Mouse (Mus musculus) CD4-positive, CD25-positive, alpha-beta regulatory T cell, adult 4 months (primary cell): ENCODE results near the gene Rbm20. TPM values are rescaled to one million over a fixed set of nuclear protein-coding genes. Genes with fewer than 3 reads are reported as not detected.

Source experiments
- ATAC-seq: one replicate; pipeline ENCODE4 v1.8.0; 2017
- polyA plus RNA-seq, 2 experiments: library from polyadenylated mRNA; unstranded; fragments of 100-300 nt; shearing (Covaris generic); gene quantifications; one replicate each; pipeline ENCODE4 v1.2.1; 2017

Gene Rbm20
- polyA plus RNA-seq, 2 experiments from 2014 or later = 0.17 to 0.32 TPM

- no peak for ATAC-seq
Observed at GRCm38 (mm10) chr19:53722186-53722585, 45.1 kb downstream of the Rbm20 start.

- no peak for ATAC-seq
Observed at GRCm38 (mm10) chr19:53724053-53724452, 46.9 kb downstream of the Rbm20 start.

GRCm38 (mm10) chr19:53726340-53726739 is 49.2 kb downstream of the Rbm20 start:
- ATAC-seq = no peak

- no peak for ATAC-seq
Observed at GRCm38 (mm10) chr19:53726755-53727154, 49.6 kb downstream of the Rbm20 start.

- ATAC-seq = no peak
Observed at GRCm38 (mm10) chr19:53727277-53727676, 50.2 kb downstream of the Rbm20 start.

- no peak for ATAC-seq
Observed at GRCm38 (mm10) chr19:53727886-53728669, 51.0 kb downstream of the Rbm20 start.

GRCm38 (mm10) chr19:53729919-53730318 is 52.8 kb downstream of the Rbm20 start:
- no peak for ATAC-seq

- ATAC-seq = no peak
Observed at GRCm38 (mm10) chr19:53731761-53732201, 54.7 kb downstream of the Rbm20 start.

GRCm38 (mm10) chr19:53734845-53735244 is 57.7 kb downstream of the Rbm20 start:
- no peak for ATAC-seq

GRCm38 (mm10) chr19:53738701-53739131 is 61.6 kb downstream of the Rbm20 start:
- ATAC-seq = no peak

- no peak for ATAC-seq
Observed at GRCm38 (mm10) chr19:53739570-53740266, 62.6 kb downstream of the Rbm20 start.

GRCm38 (mm10) chr19:53740750-53741380 is 63.8 kb downstream of the Rbm20 start:
- ATAC-seq = no peak

- ATAC-seq = no peak
Observed at GRCm38 (mm10) chr19:53741902-53742301, 64.8 kb downstream of the Rbm20 start.

- ATAC-seq = no peak
Observed at GRCm38 (mm10) chr19:53745354-53745753, 68.2 kb downstream of the Rbm20 start.

GRCm38 (mm10) chr19:53746116-53746515 is 69.0 kb downstream of the Rbm20 start:
- no peak for ATAC-seq

- no peak for ATAC-seq
Observed at GRCm38 (mm10) chr19:53748236-53748775, 71.2 kb downstream of the Rbm20 start.

GRCm38 (mm10) chr19:53749326-53749725 is 72.2 kb downstream of the Rbm20 start:
- no peak for ATAC-seq

GRCm38 (mm10) chr19:53751420-53752185 is 74.5 kb downstream of the Rbm20 start:
- no peak for ATAC-seq

- ATAC-seq = no peak
Observed at GRCm38 (mm10) chr19:53752993-53753392, 75.9 kb downstream of the Rbm20 start.

- no peak for ATAC-seq
Observed at GRCm38 (mm10) chr19:53754421-53754830, 77.3 kb downstream of the Rbm20 start.

GRCm38 (mm10) chr19:53755346-53755745 is 78.2 kb downstream of the Rbm20 start:
- no peak for ATAC-seq

- ATAC-seq = no peak
Observed at GRCm38 (mm10) chr19:53757432-53758109, 80.5 kb downstream of the Rbm20 start.
